Mouse (Mus musculus) ES-E14 (cell line): Measurements from ENCODE around the gene Btbd35f6.
"Not testable (repeated sequence)": the region's sequence is repeated elsewhere in the genome, so short reads cannot be mapped to it uniquely, and the experiment has no call there.

Experiments
- CHD2 ChIP-seq: IDR thresholded peaks from 2 replicates; pipeline ENCODE4 v1.6.1; 2014; ENCODE audit warnings: mild to moderate bottlenecking, low read depth, low read length, inconsistent platforms
- MAFK ChIP-seq: IDR thresholded peaks from 2 replicates; pipeline ENCODE4 v1.6.1; 2014; ENCODE audit warnings: mild to moderate bottlenecking, low read depth, low read length, inconsistent platforms; ENCODE audit not compliant: insufficient read depth
- ZC3H11A ChIP-seq: IDR thresholded peaks from 2 replicates; pipeline ENCODE4 v1.6.1; 2012; ENCODE audit warnings: low read depth, mild to moderate bottlenecking, inconsistent platforms, low read length, borderline replicate concordance
- ZNF384 ChIP-seq: IDR thresholded peaks from 2 replicates; pipeline ENCODE4 v1.6.1; 2012; ENCODE audit warnings: low read depth, low read length, inconsistent platforms

GRCm38 (mm10) chrX:33930216-33930615 is 26.1 kb downstream of the Btbd35f6 start:
- not testable (repeated sequence) for TF ChIP-seq ZNF384, ZC3H11A, CHD2, MAFK
